Mouse (Mus musculus) MEL-GATA-1-ER (cell line): ENCODE measurements around the gene Adamtsl2.

ENCODE experiments used
- DNase-seq: peaks from one replicate; pipeline ENCODE4 v3.0.0-alpha.2; 2012; ENCODE audit warnings: low read depth; ENCODE audit errors: extremely low read depth

Adamtsl2 gene

GRCm38 (mm10) chr2:27118452-27118851 lies 39.3 kb downstream of the Adamtsl2 start:
- DNase-seq: no peak

- no peak for DNase-seq
Measured at GRCm38 (mm10) chr2:27119766-27120165, 40.6 kb downstream of the Adamtsl2 start.

GRCm38 (mm10) chr2:27120241-27120641 lies 41.1 kb downstream of the Adamtsl2 start:
- no peak for DNase-seq

- no peak for DNase-seq
Measured at GRCm38 (mm10) chr2:27121626-27122355, 42.6 kb downstream of the Adamtsl2 start.

GRCm38 (mm10) chr2:27122578-27122977 lies 43.4 kb downstream of the Adamtsl2 start:
- DNase-seq: no peak

GRCm38 (mm10) chr2:27123121-27123520 lies 43.9 kb downstream of the Adamtsl2 start:
- no peak for DNase-seq

GRCm38 (mm10) chr2:27125979-27126378 lies 46.8 kb downstream of the Adamtsl2 start:
- DNase-seq: peak; percentile 16

GRCm38 (mm10) chr2:27126496-27126895 lies 47.3 kb downstream of the Adamtsl2 start:
- no peak for DNase-seq

- no peak for DNase-seq
Measured at GRCm38 (mm10) chr2:27128990-27129389, 49.8 kb downstream of the Adamtsl2 start.

- DNase-seq: no peak
Measured at GRCm38 (mm10) chr2:27135935-27136334, 56.8 kb downstream of the Adamtsl2 start.

GRCm38 (mm10) chr2:27136336-27136735 lies 57.2 kb downstream of the Adamtsl2 start:
- no peak for DNase-seq

GRCm38 (mm10) chr2:27136789-27137188 lies 57.6 kb downstream of the Adamtsl2 start:
- DNase-seq: no peak

GRCm38 (mm10) chr2:27138356-27138755 lies 59.2 kb downstream of the Adamtsl2 start:
- no peak for DNase-seq

GRCm38 (mm10) chr2:27141950-27142693 lies 62.9 kb downstream of the Adamtsl2 start, which contains the start of gene Fam163b:
Gene Fam163b, minus strand, starts transcription at chr2:27142491.
- DNase-seq: no peak

GRCm38 (mm10) chr2:27144957-27145356 lies 65.8 kb downstream of the Adamtsl2 start:
- DNase-seq: no peak

GRCm38 (mm10) chr2:27146840-27147239 lies 67.7 kb downstream of the Adamtsl2 start:
- DNase-seq: no peak

GRCm38 (mm10) chr2:27149457-27149856 lies 70.3 kb downstream of the Adamtsl2 start:
- no peak for DNase-seq

GRCm38 (mm10) chr2:27154466-27155185 lies 75.4 kb downstream of the Adamtsl2 start:
- no peak for DNase-seq

GRCm38 (mm10) chr2:27156596-27156995 lies 77.4 kb downstream of the Adamtsl2 start:
- no peak for DNase-seq
